Mouse (Mus musculus): ENCODE data around the gene Gnai3.

DNA sequence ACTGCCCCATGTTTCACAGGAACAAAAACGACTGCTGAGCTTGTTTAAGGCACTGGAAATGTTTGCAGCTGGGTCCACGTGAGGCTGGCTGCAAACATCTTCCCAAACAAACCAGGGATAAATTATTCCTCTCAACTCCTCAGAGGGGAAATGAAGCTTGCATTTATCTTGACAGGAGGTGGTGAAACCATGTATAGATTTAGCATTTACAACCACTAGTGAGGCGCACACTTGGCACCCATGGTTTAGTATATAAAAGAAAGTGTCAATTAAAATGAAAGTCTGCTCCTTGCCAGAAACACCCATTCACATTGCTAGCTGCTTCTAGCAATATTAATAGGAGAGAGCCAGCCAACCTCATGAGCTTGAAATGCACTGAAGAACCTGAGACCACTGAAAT is 44.4 kb downstream of the Gnai3 start:
- TF ChIP-seq CTCF (IDR thresholded peaks at IDR 0.05; ENCODE audit: insufficient read depth, low read length), result no peak
- TF ChIP-seq POLR2A (IDR thresholded peaks at IDR 0.05; ENCODE audit: borderline replicate concordance, extremely low read depth, low read depth, low read length), result no peak

Measured in lung, adult 2 months (tissue).